Mouse (Mus musculus) R1 (cell line): ENCODE measurements around the gene Atp8b2.

Source experiments
- DNase-seq: peaks from one replicate; pipeline ENCODE4 v3.0.0-alpha.2; 2018; ENCODE audit warnings: low read depth, low spot score

The Atp8b2 gene

DNA sequence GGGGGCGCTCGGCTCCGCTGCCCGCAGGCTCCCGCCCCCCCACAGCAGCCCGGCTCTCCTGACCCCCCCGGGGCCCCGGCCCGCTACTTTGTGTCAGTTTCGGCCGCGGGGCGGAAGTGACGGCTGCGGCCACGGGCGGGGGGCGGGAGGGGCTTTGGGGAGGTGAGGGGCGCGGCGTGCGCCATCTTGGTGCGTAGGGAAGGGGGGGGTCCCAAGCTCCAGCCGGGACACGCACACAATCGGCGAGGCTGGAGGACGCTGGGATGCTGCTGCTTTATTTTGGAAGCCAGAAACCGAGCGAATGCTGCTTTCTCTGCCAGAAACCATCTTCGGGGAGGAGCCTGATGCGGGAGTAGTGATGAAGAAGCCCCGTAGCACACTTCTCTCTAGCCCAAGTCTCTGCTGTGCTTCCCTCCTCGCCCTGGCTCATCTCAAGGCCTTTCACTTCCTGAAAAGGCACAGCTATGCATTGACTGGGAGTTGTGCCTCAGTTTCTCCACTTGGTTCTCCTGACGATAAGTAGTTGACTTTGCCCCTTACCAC lies at the start of gene Atp8b2:
Gene Atp8b2 (minus strand): TSS at position 288 of the 543 bp plus-strand sequence.
- peak; percentile 67 for DNase-seq

- DNase-seq = no peak
Observed at GRCm38 (mm10) chr3:90010291-90010690, 47.0 kb upstream of the Atp8b2 start.

DNA sequence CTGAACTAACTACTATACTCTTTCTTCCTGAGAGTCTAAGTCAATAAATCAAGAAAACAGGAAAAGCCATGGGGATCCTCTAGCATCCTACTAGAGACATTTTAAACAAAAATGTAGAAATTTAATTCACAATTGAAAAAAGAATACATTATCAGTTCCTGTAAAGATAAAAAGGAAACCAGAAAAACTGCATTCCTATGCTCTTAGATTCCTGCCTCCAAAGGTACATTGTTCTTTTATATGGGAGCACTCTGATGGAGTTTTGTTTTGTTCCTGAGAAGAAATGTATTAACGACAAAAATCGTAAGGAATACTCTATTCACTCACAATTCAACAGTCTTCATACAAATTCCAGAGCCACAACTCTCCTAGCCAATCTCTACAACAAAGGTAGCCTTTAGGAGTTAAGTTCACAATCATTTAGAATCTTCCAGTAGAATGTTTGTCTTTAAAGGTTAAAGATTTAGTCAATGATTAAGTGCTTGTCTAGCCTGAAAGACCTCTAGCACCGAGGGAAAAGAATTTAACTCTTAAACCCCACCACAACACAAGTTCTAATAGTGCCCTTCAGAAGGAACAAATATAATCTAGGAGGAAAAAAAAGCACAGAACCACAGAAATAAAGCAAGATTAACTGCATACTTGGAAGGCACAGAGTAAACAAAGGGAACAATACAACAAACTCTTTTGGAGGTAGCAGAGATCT lies 40.9 kb upstream of the Atp8b2 start:
- DNase-seq = no peak

GRCm38 (mm10) chr3:89999830-90000229 lies 36.5 kb upstream of the Atp8b2 start:
- no peak for DNase-seq

GRCm38 (mm10) chr3:89999090-89999489 lies 35.8 kb upstream of the Atp8b2 start:
- DNase-seq = no peak

- DNase-seq = peak; percentile 97
Observed at GRCm38 (mm10) chr3:89998612-89999054, 35.3 kb upstream of the Atp8b2 start, which contains the start of gene Hax1. Gene Hax1 (minus strand): TSS chr3:89998780.

GRCm38 (mm10) chr3:89997791-89998495 lies 34.6 kb upstream of the Atp8b2 start:
- peak; percentile 77 for DNase-seq

GRCm38 (mm10) chr3:89994807-89995515 lies 31.7 kb upstream of the Atp8b2 start:
- peak; percentile 47 for DNase-seq

GRCm38 (mm10) chr3:89987822-89988221 lies 24.5 kb upstream of the Atp8b2 start:
- DNase-seq = no peak

- peak; percentile 46 for DNase-seq
Observed at GRCm38 (mm10) chr3:89987211-89987610, 23.9 kb upstream of the Atp8b2 start.

DNA sequence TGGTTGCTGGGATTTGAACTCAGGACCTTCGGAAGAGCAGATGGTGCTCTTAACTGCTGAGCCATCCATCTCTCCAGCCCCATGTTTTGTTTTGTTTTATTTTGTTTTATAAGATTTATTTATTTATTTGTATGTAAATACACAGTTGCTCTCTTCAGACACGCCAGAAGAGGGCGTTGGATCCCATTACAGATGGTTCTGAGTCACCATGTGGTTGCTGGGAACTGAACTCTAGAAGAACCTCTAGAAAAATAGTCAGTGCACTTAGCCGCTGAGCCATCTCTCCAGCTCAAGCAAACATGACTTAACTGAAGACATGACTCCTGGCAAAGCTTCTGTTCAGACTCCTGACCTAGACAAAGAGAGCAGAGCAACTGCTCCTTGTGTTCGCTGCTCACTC lies 19.1 kb upstream of the Atp8b2 start:
- peak; percentile 72 for DNase-seq

DNA sequence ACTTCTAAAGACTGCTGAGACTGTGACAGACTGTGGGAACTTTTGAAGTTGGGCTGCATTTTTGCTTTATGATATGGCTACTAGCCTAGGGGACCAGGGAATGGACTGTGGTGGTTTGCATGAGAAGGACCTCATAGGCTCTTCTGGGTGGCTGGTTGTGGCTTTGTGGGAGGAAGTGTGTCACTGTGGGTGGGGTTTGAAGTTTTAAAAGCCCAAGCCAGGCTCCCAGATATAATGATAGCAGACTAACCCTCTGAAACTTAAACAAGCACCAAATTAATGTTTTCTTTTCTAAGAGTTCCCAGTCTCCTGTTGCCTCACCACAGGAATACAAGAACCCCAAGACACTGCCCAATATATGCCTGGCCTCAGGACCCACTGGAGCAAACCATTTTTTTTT lies 13.6 kb upstream of the Atp8b2 start:
- DNase-seq = no peak

DNA sequence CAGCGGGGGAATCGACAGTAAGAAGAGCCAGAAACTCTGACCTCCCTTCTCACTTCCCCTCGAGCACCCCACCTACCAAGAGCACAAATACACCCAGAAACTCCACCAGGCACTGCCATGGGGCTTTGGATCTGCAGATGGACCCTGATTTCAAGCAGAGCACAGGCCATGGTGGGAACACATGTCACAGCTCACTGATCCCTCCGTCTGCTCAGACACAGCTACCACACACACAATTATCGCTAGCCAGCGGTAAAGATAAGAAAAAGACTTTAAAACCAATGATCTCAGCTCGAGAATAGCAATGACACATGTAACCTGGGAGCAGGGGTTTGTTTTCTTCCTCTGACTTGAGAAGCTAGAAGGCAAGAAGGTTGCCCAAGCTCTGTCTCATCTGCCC lies 5.2 kb upstream of the Atp8b2 start:
- no peak for DNase-seq

DNA sequence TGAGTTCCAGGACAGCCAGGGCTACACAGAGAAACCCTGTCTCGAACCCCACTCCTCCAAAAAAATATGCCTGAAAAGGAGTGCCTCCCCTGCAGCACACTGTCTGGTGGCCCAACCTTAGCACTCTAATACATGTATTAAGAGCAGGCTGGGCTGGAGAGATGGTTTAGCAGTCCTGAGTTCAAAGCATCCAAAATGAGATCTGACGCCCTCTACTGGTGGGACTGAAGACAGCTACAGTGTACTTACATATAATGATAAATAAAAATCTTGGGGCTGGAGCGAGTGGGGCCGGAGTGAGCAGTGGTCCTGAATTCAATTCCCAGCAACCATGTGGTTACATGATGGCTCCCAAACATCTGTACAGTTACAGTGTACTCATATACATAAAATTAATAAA lies 3.6 kb upstream of the Atp8b2 start:
- peak; percentile 88 for DNase-seq

- DNase-seq = no peak
Observed at GRCm38 (mm10) chr3:89965972-89966371, 2.7 kb upstream of the Atp8b2 start.

GRCm38 (mm10) chr3:89965557-89965956 lies 2.2 kb upstream of the Atp8b2 start:
- DNase-seq = no peak

DNA sequence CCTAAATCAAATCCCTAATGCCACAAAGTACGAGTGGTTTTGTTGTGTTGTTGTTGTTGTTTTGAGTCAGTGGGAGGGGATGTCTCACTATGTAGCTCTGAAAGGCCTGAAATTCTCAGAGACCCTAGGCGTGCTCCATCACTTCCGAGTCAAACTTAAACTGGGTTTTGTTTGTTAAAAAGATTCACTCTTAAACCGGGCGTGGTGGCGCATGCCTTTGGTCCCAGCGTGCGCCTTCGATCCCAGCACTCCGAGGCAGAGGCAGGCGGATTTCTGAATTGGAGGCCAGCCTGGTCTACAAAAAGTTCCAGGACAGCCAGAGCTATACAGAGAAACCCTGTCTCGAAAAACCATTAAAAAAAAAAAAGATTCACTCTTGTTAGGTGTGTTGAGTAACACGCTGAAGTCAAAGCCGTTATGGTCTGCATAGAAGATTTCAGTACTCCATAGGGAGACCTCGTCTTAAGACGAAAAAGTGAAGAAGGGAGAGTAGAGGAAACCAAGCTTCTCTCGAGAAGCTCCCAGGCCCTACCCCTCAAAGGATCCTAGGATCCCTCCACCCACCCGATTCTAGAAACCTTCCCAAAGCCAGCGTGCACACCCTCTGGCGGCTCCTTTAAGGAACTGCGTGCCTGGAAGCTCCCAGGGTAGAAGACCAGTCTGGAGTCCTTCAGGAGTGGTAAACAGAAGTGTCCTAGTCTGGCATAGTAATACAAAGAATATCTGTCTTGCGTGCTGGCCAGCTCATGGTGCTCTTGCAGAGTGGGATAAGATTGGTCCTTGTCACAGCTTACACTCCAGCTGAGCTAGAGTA lies 825 bp upstream of the Atp8b2 start:
- peak; percentile 94 for DNase-seq

DNA sequence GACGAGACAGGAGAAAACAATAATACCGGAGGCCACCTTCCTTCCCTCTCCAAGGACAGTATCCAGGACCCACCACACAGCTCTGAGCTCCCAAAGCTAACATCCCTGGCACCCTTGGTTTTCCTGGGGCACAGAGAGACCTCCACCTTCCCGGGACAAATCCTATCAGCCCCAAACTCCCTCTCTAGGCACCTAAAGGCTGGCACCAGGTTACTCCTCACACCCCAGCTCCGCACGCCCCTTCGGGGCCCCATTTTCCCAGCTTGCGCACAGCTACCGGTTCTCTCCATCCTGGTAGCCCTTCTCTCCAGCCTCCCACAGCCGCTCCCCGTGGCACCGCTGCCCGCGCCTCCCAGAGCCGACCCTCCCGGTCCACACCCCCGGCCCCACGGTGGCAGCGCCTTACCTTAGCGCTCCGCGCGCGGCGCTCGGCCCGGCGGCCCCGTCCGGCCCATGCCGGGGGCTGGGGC lies 522 bp downstream of the Atp8b2 start:
- no peak for DNase-seq

- DNase-seq = no peak
Observed at GRCm38 (mm10) chr3:89962059-89962750, 1.1 kb downstream of the Atp8b2 start.

DNA sequence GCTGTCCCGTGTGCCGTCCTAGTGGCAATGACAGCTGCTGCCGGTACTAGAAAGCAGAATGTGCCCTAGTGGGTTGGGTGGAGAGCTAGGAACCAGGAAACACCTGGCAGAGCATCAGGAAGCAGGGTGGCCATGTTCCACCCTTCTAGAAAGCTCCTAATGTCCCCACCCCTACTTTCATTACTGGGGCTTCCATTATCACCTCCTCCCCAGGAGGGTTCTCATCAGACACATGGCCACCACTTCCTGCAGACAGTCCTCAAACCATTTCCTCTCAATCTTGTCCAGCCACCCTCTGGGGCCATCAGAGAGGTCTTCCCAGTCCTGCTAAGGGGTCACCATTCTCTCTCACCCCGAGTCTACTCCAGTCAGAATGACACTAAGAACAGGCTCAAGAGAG lies 1.9 kb downstream of the Atp8b2 start:
- no peak for DNase-seq

GRCm38 (mm10) chr3:89960469-89960868 lies 2.8 kb downstream of the Atp8b2 start:
- DNase-seq = peak; percentile 94
